Mouse (Mus musculus) embryonic facial prominence, embryonic 10.5 days (tissue): Measurements from ENCODE around the gene Gm49361. TPM values are rescaled to one million over a fixed set of nuclear protein-coding genes. Genes with fewer than 3 reads are reported as not detected.

Experiments
- DNase-seq: peaks from one replicate; pipeline ENCODE4 v3.0.0-alpha.2; 2017; ENCODE audit warnings: low spot score
- H3K27ac ChIP-seq: fragments of 300-500 bp; sonication (generic); replicated peaks from 2 replicates; pipeline ENCODE4 v1.5.1; 2016; ENCODE audit warnings: mild to moderate bottlenecking
- H3K27me3 ChIP-seq: fragments of 300-500 bp; sonication (generic); replicated peaks from 2 replicates; pipeline ENCODE4 v1.6.1; 2016; ENCODE audit warnings: low read depth, mild to moderate bottlenecking; ENCODE audit not compliant: poor library complexity, severe bottlenecking
- H3K36me3 ChIP-seq: fragments of 300-500 bp; sonication (generic); replicated peaks from 2 replicates; pipeline ENCODE4 v1.6.1; 2016; ENCODE audit warnings: mild to moderate bottlenecking, moderate library complexity
- H3K4me1 ChIP-seq: fragments of 300-500 bp; sonication (generic); 2 replicates; pipeline ENCODE4 v1.6.1; 2016
- H3K4me3 ChIP-seq: fragments of 300-500 bp; sonication (generic); 2 replicates; pipeline ENCODE4 v1.5.1; 2016; ENCODE audit warnings: mild to moderate bottlenecking, moderate library complexity
- H3K9me3 ChIP-seq: fragments of 300-500 bp; sonication (generic); 2 replicates; pipeline ENCODE4 v1.6.1; 2016; ENCODE audit warnings: mild to moderate bottlenecking
- WGBS: fragments of 180-500 bp; shearing (Covaris S2); methylation state at CpG from one replicate; pipeline ENCODE4 v1.1.7; 2016; 5-methylcytosine and 5-hydroxymethylcytosine counted together
- polyA plus RNA-seq: library from polyadenylated mRNA; unstranded; fragments of >200 nt; fragmentation: Nextera tagmentation; extraction: Ambion mirVana; gene quantifications from 2 replicates; pipeline ENCODE4 v1.2.1, GENCODE M21; 2016

Gene Gm49361
- polyA plus RNA-seq, 1 experiment from 2014 or later: not detected

DNA sequence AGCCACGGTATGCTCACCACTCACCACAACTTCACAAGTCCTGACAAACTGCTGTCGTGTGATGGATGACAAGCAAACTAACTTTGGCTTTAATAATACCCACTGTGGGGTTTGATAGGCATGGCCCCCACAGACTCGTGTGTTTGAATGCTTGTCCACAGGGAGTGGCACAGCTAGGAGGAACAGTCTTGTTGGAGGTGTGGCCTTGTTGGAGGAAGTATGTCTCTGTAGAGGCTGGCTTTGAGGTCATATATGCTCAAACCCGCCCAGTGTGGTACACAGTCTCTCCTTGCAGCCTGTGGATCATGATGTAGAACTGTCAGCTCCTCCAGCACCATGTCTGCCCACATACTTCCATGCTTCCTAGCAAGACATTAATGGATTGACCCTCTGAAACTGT is 27.7 kb downstream of the Gm49361 start:
- WGBS: 86% methylated on average over 4 of the region's 4 CpGs
- no peaks in the 10 kb centered on the region for H3K4me1 ChIP-seq
- H3K36me3 ChIP-seq: peaks cover 51% of the 10 kb centered on the region
- no peak overlapping the region for H3K4me3 ChIP-seq
- H3K27me3 ChIP-seq: no peaks in the 10 kb centered on the region
- H3K27ac ChIP-seq: no peak overlapping the region
- no peaks in the 10 kb centered on the region for H3K9me3 ChIP-seq
- no peak for DNase-seq

GRCm38 (mm10) chr14:57716601-57717245 is 29.2 kb downstream of the Gm49361 start:
- Histone ChIP-seq H3K36me3 (peaks cover 49% of the 10 kb centered on the region), H3K27ac (no peak overlapping the region)
- 82% methylated on average over 4 of the region's 4 CpGs for whole genome bisulfite sequencing

GRCm38 (mm10) chr14:57712884-57713283 is 33.0 kb downstream of the Gm49361 start:
- H3K27ac ChIP-seq: no peak overlapping the region
- no peaks in the 10 kb centered on the region for H3K27me3 ChIP-seq
- H3K9me3 ChIP-seq: no peaks in the 10 kb centered on the region
- peaks cover 42% of the 10 kb centered on the region for H3K36me3 ChIP-seq
- DNase-seq: no peak
- WGBS: 89% methylated on average over 1 of the region's 1 CpGs
- H3K4me3 ChIP-seq: no peak overlapping the region
- peaks cover 8% of the 10 kb centered on the region for H3K4me1 ChIP-seq

More at GRCm38 (mm10) chr14:57716601-57717245, 29.2 kb downstream of the Gm49361 start:
- no peak for DNase-seq
- no peaks in the 10 kb centered on the region for H3K4me1 ChIP-seq
- no peak overlapping the region for H3K4me3 ChIP-seq
- H3K27me3 ChIP-seq: no peaks in the 10 kb centered on the region
- H3K9me3 ChIP-seq: no peaks in the 10 kb centered on the region

- no peak for DNase-seq
- Histone ChIP-seq H3K27ac (no peak overlapping the region), H3K4me3 (no peak overlapping the region), H3K4me1 (peaks cover 19% of the 10 kb centered on the region), H3K9me3 (no peaks in the 10 kb centered on the region), H3K27me3 (no peaks in the 10 kb centered on the region), H3K36me3 (peaks cover 41% of the 10 kb centered on the region)
- WGBS: 93% methylated on average over 6 of the region's 6 CpGs
Observed at GRCm38 (mm10) chr14:57711059-57711458, 34.8 kb downstream of the Gm49361 start.

DNA sequence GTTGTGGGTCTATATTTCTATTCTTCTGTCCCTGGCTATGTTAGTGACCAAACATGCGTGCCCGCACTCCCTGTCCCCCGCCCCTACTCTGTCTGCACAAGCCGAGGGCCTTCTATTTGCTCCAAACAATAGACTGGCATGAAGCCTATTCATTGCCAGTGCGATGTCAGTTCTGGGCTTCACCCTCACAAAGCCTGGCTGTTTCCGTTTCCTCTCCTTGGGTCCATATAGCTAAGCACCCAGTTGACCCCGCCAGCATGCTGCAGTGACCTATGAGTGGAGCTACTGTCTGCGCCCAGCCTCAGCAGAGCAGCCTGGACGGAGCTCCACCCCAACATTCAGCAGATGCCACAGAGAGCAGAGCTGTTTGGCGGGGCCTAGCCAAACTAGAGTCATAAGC is 36.7 kb downstream of the Gm49361 start:
- 53% methylated on average over 10 of the region's 10 CpGs for WGBS
- H3K36me3 ChIP-seq: peaks cover 47% of the 10 kb centered on the region
- H3K9me3 ChIP-seq: no peaks in the 10 kb centered on the region
- H3K27ac ChIP-seq: no peak overlapping the region
- DNase-seq: no peak
- H3K27me3 ChIP-seq: no peaks in the 10 kb centered on the region
- H3K4me1 ChIP-seq: peaks cover 19% of the 10 kb centered on the region
- H3K4me3 ChIP-seq: no peak overlapping the region

DNA sequence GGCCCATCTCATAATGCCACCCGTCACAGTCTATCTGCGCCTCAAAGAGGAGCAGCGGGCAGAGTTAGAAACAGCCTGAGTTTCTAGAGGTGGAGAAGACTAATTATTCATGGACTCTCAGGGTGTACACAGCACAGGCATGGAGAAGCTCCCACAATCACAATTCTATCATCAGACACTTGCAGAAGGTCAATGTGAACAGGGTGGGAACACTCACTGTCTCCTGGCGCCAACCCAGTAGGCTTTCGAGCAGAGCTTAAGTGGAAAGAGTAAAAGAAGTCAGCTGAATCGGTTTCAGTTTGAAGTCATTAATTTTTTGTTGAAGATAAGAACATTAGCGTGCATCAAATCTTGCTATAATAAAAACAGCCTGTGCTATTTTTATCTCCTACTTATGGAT is 37.3 kb downstream of the Gm49361 start:
- Histone ChIP-seq H3K27ac (no peak overlapping the region), H3K36me3 (peaks cover 50% of the 10 kb centered on the region), H3K4me3 (no peak overlapping the region), H3K27me3 (no peaks in the 10 kb centered on the region), H3K9me3 (no peaks in the 10 kb centered on the region), H3K4me1 (peaks cover 19% of the 10 kb centered on the region)
- 91% methylated on average over 7 of the region's 7 CpGs for whole genome bisulfite sequencing
- DNase-seq: no peak

DNA sequence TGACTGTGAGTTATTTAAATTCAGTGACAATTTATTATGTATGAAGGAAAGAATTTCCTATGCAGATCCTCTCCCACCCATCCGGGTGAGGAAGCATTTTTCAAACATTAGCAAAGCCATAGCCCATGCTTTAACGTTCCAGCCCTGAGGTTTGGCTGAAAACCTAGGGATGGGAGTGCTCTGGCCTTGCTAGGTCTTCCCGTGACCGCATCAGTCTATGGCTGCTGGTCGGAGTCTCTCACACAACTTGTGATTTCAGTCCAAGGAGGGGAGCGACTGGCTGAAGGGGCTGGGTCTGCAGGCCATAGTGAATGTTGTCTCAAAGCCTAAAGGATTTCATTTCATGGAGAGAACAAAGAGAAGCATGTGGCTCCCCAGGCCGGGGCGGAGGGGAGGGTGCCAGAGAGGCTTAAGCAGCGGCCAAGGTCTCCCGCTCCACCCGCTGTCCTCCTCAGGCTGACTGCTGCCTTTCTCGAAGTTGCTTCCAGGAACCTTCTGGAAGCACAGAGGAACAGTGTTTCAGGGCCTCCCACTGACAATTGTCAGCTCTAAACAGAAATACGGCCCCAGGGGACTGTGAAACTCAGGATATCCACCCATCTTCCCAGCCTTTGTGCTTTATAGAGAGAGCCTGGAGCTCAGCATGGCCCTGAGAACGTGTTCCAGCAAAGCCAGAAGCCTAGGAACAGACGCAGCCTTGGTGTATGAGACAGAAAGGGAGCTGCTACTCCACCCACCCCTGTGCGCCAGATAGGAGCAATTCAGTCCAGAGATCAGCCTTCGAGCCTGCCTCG is 38.6 kb downstream of the Gm49361 start:
- Histone ChIP-seq H3K27me3 (no peaks in the 10 kb centered on the region), H3K36me3 (peaks cover 52% of the 10 kb centered on the region), H3K27ac (peak overlapping the region; percentile 67), H3K4me1 (peaks cover 20% of the 10 kb centered on the region), H3K4me3 (no peak overlapping the region), H3K9me3 (no peaks in the 10 kb centered on the region)
- peak; percentile 25 for DNase-seq
- 55% methylated on average over 18 of the region's 18 CpGs for WGBS

DNA sequence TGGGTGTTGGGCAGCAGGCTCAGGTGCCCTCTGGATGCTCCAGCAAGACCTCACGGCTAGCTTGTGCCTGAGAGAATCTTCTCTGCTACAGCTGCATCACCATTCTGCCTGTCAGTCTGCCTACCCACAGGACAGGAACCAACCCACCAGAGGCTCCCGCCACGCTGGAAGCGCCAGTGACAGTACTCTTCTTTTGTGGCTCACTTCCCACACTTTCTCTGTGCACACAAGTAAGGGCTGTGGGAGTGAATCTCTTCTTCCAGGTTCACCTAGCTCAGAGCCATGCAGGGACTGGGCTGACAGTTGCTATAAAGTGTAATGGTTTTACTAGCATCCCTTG is 39.2 kb downstream of the Gm49361 start:
- WGBS: 87% methylated on average over 4 of the region's 4 CpGs
- Histone ChIP-seq H3K4me1 (peaks cover 25% of the 10 kb centered on the region), H3K4me3 (no peak overlapping the region), H3K27ac (no peak overlapping the region), H3K27me3 (no peaks in the 10 kb centered on the region), H3K9me3 (no peaks in the 10 kb centered on the region), H3K36me3 (peaks cover 53% of the 10 kb centered on the region)
- DNase-seq: no peak

DNA sequence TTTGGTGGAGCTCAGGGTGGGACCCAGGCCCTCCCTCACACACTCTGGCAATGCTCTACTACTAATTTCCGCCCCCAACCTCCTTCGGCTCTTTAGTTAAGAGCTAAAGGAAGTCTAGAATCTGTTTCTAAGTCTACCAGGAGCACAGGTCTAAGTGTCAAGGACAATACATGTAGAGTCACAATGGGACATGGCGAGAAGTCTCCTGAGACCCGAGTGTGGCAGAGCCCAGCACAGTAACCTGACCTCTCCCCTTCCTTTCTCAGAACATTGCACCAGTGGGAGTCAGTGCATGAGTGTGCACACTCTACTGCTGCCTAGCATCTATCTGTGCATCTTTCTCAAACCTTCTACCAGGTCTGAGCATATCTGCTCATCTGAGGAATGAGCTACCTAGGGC is 40.1 kb downstream of the Gm49361 start:
- Histone ChIP-seq H3K4me3 (no peak overlapping the region), H3K27me3 (no peaks in the 10 kb centered on the region), H3K4me1 (peaks cover 25% of the 10 kb centered on the region), H3K27ac (no peak overlapping the region), H3K36me3 (peaks cover 56% of the 10 kb centered on the region), H3K9me3 (no peaks in the 10 kb centered on the region)
- DNase-seq: no peak
- 92% methylated on average over 4 of the region's 4 CpGs for WGBS

DNA sequence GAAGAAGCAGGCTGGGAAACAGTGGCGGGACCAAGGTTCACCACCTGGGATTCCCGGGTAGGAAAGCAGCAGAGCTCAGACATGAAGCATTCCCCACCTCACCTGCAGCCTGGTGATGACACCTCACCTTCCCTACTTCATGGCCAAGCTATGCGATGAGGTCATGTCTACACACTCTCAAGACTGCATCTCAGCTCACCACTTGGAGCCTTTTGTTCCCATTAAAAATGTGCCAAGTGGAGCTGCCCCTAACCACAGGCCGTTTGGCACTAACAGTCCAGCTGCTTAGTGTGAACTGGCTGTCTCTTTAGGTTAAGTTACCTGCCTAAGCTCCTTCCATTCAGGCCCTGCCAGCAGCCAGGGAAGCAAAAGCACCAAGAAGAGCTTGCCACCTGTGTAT is 40.8 kb downstream of the Gm49361 start:
- DNase-seq: no peak
- peaks cover 62% of the 10 kb centered on the region for H3K36me3 ChIP-seq
- no peaks in the 10 kb centered on the region for H3K9me3 ChIP-seq
- no peaks in the 10 kb centered on the region for H3K27me3 ChIP-seq
- 92% methylated on average over 4 of the region's 4 CpGs for WGBS
- H3K4me1 ChIP-seq: peaks cover 25% of the 10 kb centered on the region
- H3K4me3 ChIP-seq: no peak overlapping the region
- no peak overlapping the region for H3K27ac ChIP-seq

DNA sequence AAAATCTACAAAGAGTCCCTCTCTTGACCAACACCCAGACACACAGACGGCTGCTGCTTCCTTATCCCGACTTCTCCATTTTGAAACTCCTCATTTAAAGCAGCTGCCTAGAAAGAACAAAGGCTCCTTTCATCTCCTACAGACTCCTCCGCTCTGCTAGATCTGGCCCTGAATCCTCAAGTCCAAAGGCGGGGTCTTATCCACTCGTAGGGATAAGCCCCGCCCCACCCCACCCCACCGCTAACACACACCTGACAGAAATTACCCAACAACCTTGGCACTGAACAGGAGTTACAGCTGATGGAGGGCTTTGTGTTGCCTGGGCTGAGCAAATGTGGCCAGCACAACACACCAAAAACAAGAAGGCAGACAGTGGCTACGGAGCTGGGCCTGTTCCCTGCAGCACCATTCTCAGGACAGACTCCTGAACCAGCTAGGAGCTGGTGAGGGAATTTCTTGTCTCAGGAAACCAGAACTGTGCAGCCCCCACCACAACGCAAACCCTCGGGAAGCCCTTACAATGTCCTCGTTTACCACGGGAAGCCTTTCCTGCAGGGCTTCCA is 43.9 kb downstream of the Gm49361 start:
- WGBS: 50% methylated on average over 12 of the region's 12 CpGs
- H3K9me3 ChIP-seq: no peaks in the 10 kb centered on the region
- peak overlapping the region; percentile 74 for H3K27ac ChIP-seq
- H3K4me3 ChIP-seq: no peak overlapping the region
- H3K4me1 ChIP-seq: peaks cover 8% of the 10 kb centered on the region
- H3K36me3 ChIP-seq: peaks cover 79% of the 10 kb centered on the region
- DNase-seq: peak; percentile 50
- no peaks in the 10 kb centered on the region for H3K27me3 ChIP-seq

DNA sequence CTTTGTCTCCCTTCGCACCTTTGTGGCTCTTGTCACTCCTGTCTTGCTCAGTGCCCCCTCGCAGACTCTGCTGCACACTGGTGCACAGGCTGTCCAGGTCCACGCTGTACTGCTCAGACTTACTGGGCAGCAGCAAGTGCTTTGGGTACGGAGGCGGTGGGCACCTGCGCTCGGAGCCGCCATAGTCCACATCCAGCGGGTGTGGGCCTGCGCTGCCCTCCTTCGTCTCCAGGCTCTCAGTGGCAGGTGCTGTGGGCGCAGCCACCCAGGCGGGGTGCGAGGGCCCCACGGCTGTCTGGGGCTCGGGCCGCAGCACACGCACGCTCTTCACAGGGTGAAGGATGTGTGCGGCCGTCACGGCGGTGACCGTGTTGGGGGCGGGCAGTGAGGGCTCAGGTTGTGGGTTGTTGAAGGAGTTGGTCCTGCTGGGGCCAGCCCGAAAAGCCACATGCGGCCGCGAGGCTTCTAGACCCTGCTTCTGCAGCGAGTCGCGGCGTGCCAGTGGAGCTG is 46.4 kb downstream of the Gm49361 start:
- DNase-seq: no peak
- 95% methylated on average over 33 of the region's 33 CpGs for WGBS
- Histone ChIP-seq H3K36me3 (peaks cover 91% of the 10 kb centered on the region), H3K27me3 (no peaks in the 10 kb centered on the region), H3K27ac (no peak overlapping the region), H3K9me3 (no peaks in the 10 kb centered on the region), H3K4me1 (peaks cover 6% of the 10 kb centered on the region), H3K4me3 (no peak overlapping the region)

GRCm38 (mm10) chr14:57699016-57699415 is 46.9 kb downstream of the Gm49361 start:
- 92% methylated on average over 10 of the region's 10 CpGs for WGBS

More at GRCm38 (mm10) chr14:57699016-57699415, 46.9 kb downstream of the Gm49361 start:
- no peak for DNase-seq
- peaks cover 94% of the 10 kb centered on the region for H3K36me3 ChIP-seq
- H3K4me1 ChIP-seq: peaks cover 6% of the 10 kb centered on the region
- no peak overlapping the region for H3K27ac ChIP-seq
- H3K9me3 ChIP-seq: no peaks in the 10 kb centered on the region
- H3K27me3 ChIP-seq: no peaks in the 10 kb centered on the region
- no peak overlapping the region for H3K4me3 ChIP-seq
